Mouse (Mus musculus) right cerebral cortex, postnatal 25 days (tissue): ENCODE data around the gene Defb42.

Source experiments
- DNase-seq: peaks from one replicate; pipeline ENCODE4 v3.0.0; 2022

Defb42 gene

DNA sequence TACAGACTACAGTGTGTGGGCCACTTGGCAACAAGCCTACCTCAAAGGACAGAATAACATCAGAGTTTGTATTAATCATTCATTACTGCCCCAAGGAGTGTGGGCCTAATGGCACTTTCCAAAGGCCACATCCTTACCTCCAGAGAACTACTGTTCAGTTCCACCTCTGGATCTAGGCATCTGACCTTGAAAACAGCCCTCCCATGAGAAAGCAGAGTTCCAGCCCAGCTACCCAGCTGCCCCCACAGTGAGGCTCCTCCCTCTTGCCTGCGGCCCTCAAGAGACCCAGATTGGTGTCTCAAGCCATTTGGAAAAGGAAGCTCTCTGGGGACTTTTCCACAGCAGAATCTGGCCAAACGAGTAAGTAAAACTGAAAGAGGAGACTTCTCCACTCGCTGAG is at the start of gene Defb42:
Gene Defb42, plus strand, starts transcription at position 301 of the 400 bp plus-strand sequence.
- no peak for DNase-seq

GRCm38 (mm10) chr14:62997777-62998176 is 49.0 kb upstream of the Defb42 start, which contains the start of gene Defb47:
Gene Defb47, plus strand, starts transcription at chr14:62998077.
- DNase-seq: no peak

GRCm38 (mm10) chr14:62998977-62999376 is 47.8 kb upstream of the Defb42 start:
- no peak for DNase-seq

GRCm38 (mm10) chr14:63002588-63002987 is 44.2 kb upstream of the Defb42 start:
- DNase-seq: no peak

GRCm38 (mm10) chr14:63011471-63011870 is 35.3 kb upstream of the Defb42 start, which contains the start of gene Defb43:
Gene Defb43, plus strand, starts transcription at chr14:63011771.
- DNase-seq: no peak

DNA sequence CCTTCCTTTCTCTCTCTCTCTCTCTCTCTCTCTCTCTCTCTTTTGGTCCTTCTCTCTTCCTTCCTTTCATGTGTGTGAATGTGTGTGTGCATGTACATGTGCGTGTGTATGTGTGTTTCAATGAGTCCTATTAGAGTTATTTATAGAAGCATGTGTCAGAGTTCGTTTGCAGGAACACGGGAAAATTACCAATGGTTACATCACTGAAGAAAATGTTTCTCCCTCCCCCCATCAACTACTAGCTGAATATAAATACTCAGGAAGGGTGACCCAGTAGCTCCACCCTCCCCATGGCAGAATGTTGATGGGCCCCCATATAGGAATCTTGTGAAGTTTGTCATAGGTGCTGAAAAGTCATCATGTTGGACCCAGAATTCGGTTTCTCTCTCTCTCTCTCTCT is 33.7 kb upstream of the Defb42 start:
- DNase-seq: no peak

DNA sequence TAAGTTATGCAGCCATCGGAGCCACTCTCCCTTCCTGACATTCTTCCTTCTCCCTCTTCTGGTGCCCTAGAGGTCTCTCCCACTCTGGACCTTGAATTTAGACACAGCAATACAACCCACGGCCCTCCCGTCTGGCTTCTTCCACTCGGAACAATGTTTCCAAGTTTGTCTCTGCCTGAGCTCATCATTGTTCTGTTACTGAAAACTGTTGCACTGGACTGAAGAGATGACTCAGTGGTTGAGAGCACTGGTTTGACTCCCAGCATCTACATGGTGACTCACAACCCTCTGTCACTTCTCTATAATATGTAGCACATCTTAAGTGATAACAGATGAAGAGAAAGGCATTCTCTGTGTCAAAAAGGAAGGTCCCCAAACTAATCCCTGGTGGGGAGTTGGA is 32.1 kb upstream of the Defb42 start:
- no peak for DNase-seq

- DNase-seq: peak; percentile 11
Observed at GRCm38 (mm10) chr14:63020524-63021156, 26.2 kb upstream of the Defb42 start.

DNA sequence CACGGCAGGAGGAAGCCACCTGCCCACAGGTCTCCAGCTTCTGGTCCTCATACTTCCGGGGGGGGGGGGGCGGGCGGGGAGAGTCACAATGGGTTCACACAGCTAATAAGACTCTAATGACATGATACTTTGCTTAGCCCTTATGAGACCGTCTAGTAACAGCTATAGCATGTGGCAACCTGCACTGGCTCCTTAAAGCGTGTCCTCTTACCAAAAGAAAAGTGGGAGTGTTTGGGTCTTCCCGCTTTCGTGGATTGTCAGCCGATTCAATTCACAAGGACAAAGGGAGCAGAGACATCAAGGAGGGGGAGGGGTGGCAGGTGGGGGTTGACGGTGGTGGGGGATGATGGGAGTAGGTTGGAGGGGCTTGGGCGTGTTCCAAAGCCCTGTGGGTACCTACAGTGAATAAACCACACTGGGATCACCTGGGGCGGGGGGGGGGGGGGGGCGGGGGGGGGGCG is 3.1 kb downstream of the Defb42 start, which contains the start of gene Defb30:
Gene Defb30, minus strand, starts transcription at position 51 of the 461 bp plus-strand sequence.
- DNase-seq: no peak

GRCm38 (mm10) chr14:63050769-63051168 is 4.0 kb downstream of the Defb42 start:
- peak; percentile 14 for DNase-seq

DNA sequence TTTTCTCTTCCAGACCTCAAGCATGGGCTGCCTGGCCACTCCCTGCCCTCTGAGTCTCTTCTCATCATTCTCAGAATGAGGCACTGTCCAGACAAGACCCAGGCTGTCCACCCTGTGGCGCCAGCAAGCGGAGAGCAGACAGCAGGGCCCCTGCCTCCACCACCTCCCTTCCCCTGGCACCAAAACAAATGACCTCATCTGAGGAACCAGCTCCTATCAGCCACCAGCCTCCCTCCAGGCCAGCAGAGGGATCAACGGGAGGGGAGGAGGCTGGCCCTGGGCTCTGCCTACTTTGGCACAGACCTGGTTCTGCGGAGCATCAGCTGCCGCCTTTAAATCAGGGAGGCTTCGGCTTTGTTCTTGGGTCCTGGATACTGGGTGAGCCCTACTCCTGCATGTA is 7.9 kb downstream of the Defb42 start:
- peak; percentile 5 for DNase-seq

GRCm38 (mm10) chr14:63060361-63060760 is 13.6 kb downstream of the Defb42 start:
- no peak for DNase-seq

GRCm38 (mm10) chr14:63062184-63062583 is 15.4 kb downstream of the Defb42 start:
- no peak for DNase-seq

DNA sequence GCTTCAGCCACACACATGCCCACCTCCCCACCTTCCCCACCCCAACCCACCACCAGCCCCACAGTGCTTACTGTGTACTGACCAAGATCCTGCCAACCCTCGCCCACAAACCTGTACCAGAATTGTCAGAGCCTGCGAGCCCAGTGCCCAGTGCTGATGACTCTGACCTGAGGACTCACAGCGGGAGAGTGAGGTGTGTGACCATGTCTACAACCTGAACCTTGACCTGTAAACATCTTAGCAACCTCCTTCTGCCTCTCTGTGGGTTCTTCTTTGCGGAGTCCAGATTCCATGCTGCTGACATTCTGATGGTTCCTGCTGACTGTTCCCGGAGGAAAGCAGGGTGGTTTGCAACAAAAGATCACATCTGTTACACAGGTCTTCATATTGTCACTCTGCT is 18.6 kb downstream of the Defb42 start:
- DNase-seq: no peak

- DNase-seq: peak; percentile 30
Observed at GRCm38 (mm10) chr14:63066630-63067310, 20.0 kb downstream of the Defb42 start.

- no peak for DNase-seq
Observed at GRCm38 (mm10) chr14:63067708-63068107, 20.9 kb downstream of the Defb42 start.
